Mouse (Mus musculus) lung, postnatal 0 days (tissue): Measurements from ENCODE around the gene Hnrnpdl.

Experiments
- CTCF ChIP-seq: IDR thresholded peaks from 2 replicates; pipeline ENCODE4 v1.5.1; 2016; ENCODE audit warnings: antibody characterized with exemption, mild to moderate bottlenecking
- EP300 ChIP-seq: IDR thresholded peaks from 2 replicates; pipeline ENCODE4 v1.6.1; 2016; ENCODE audit warnings: antibody characterized with exemption, mild to moderate bottlenecking, control low read depth

- TF ChIP-seq CTCF, result no peak
- TF ChIP-seq EP300, result no peak
Measured at GRCm38 (mm10) chr5:100055866-100056369, 16.5 kb upstream of the Hnrnpdl start.
